Mouse (Mus musculus): ENCODE data around the gene Gm28042. TPM values are rescaled to one million over a fixed set of nuclear protein-coding genes. Genes with fewer than 3 reads are reported as not detected.

Gene Gm28042
- polyA plus RNA-seq (2012; rRNA removed), result 5.3 and 7.9 TPM in 2 replicates

- TF ChIP-seq POLR2A (IDR thresholded peaks at IDR 0.05; ENCODE audit: low read depth, low read length) (peak; percentile 59), CTCF (IDR thresholded peaks at IDR 0.05; ENCODE audit: extremely low read depth, insufficient read depth, insufficient read length, insufficient replicate concordance) (no peak)
- Histone ChIP-seq H3K4me3 (ENCODE audit: extremely low read depth, insufficient read depth, insufficient read length) (peak within 1 kb of the TSS; percentile 91), H3K27ac (ENCODE audit: insufficient read depth, low read length) (peak within 1 kb of the TSS; percentile 90), H3K36me3 (ENCODE audit: control insufficient read depth, insufficient read depth, low read length) (peaks cover 4% of the 10 kb centered on the region), H3K4me1 (ENCODE audit: control insufficient read depth, insufficient read depth, insufficient read length) (peaks cover 10% of the 10 kb centered on the region), H3K27me3 (ENCODE audit: control insufficient read depth, insufficient read depth, low read length) (no peaks in the 10 kb centered on the region)
- WGBS, result 6% methylated on average over 50 of the region's 50 CpGs
- peak; percentile 76 to 92 for DNase-seq (ENCODE audit: low read depth in 1 of 2, low spot score in 2 of 2)
Observed at GRCm38 (mm10) chr2:120026984-120027949, at the start of gene Gm28042, which contains the start of gene Jmjd7. Gene Gm28042, plus strand, starts transcription at chr2:120027493. Gene Jmjd7, plus strand, starts transcription at chr2:120027483.

DNA sequence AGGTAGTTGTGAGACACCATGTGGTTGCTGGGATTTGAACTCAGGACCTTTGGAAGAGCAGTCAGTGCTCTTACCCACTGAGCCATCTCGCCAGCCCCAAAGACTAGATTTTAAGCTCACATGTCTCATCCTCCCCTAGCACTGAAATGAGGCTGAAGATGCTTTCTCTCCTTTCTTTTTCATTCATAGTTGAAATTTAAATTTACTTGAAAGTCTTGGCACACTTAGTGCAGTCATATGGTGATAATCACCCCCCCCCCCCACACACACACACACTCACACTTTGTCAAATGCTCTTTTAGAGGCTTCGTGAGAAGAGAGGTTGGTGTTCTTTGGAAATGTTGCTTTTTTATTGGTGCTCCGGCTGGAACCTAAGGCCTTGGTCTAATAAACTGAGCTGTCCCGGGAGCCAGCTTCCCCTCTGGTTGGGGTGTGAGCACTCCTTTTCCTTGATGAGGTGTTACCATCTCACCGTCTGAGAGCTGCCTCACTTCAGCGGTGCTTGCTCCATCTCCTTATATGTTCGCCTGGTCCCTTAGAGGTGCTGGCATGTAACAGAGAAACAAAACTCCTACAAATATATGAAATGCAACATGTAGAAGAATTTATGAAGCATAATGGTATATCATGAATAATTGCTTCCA is 46.8 kb upstream of the Gm28042 start:
- TF ChIP-seq POLR2A (IDR thresholded peaks at IDR 0.05; ENCODE audit: low read depth, low read length) (no peak), CTCF (IDR thresholded peaks at IDR 0.05; ENCODE audit: extremely low read depth, insufficient read depth, insufficient read length, insufficient replicate concordance) (no peak)
- Histone ChIP-seq H3K4me1 (ENCODE audit: control insufficient read depth, insufficient read depth, insufficient read length) (no peaks in the 10 kb centered on the region), H3K36me3 (ENCODE audit: control insufficient read depth, insufficient read depth, low read length) (no peaks in the 10 kb centered on the region), H3K27me3 (ENCODE audit: control insufficient read depth, insufficient read depth, low read length) (no peaks in the 10 kb centered on the region), H3K27ac (ENCODE audit: insufficient read depth, low read length) (no peak overlapping the region), H3K4me3 (ENCODE audit: extremely low read depth, insufficient read depth, insufficient read length) (no peak overlapping the region)
- no peak for DNase-seq (ENCODE audit: low read depth in 1 of 2, low spot score in 2 of 2)
- 93% methylated on average over 7 of the region's 7 CpGs for WGBS

DNA sequence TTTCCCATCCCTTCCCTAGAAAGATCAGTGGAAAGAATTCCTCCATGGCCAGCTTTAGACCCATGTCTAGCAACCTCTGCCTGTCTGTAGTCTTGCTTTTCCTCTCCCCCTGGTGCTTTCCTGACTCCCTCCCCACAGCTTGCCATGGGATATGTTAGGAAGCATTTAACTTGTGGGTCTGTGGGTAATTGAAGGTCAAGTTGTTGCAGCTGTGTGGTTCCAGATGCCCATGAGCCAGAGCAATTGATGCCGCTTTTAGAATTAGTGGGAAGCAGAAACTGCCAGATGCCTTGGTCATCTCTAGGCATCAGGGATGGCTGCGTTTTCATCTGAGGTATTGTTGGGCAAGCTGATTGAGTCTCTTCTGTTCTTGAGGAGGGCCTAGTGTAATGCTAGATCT is 45.7 kb upstream of the Gm28042 start:
- Histone ChIP-seq H3K27me3 (ENCODE audit: control insufficient read depth, insufficient read depth, low read length) (no peaks in the 10 kb centered on the region), H3K4me3 (ENCODE audit: extremely low read depth, insufficient read depth, insufficient read length) (no peak overlapping the region), H3K36me3 (ENCODE audit: control insufficient read depth, insufficient read depth, low read length) (no peaks in the 10 kb centered on the region), H3K4me1 (ENCODE audit: control insufficient read depth, insufficient read depth, insufficient read length) (no peaks in the 10 kb centered on the region), H3K27ac (ENCODE audit: insufficient read depth, low read length) (no peak overlapping the region)
- TF ChIP-seq CTCF (IDR thresholded peaks at IDR 0.05; ENCODE audit: extremely low read depth, insufficient read depth, insufficient read length, insufficient replicate concordance), result no peak
- TF ChIP-seq POLR2A (IDR thresholded peaks at IDR 0.05; ENCODE audit: low read depth, low read length), result no peak
- 88% methylated on average over 2 of the region's 2 CpGs for whole genome bisulfite sequencing
- no peak for DNase-seq (ENCODE audit: low read depth in 1 of 2, low spot score in 2 of 2)

DNA sequence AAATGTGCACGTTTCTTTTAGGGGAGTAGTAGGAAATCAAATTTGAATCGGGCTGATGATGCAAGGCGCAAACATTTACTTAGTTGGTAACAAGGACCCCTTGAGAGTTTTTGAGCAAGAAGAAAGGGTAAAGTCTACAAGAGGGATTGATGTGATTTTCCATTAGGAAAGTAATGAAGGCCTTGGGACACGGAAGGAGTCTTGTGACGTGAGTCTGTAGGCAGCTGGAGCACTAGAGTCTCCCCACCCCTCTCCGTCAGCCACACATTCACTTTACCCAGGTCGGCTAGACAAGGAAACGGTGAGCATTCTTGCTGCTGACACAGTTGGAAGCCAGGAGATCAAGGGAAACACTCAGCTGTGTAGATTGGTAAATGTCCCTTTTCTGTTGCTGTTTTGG is 41.4 kb upstream of the Gm28042 start:
- no peaks in the 10 kb centered on the region for H3K27me3 ChIP-seq (ENCODE audit: control insufficient read depth, insufficient read depth, low read length)
- no peaks in the 10 kb centered on the region for H3K36me3 ChIP-seq (ENCODE audit: control insufficient read depth, insufficient read depth, low read length)
- no peak overlapping the region for H3K4me3 ChIP-seq (ENCODE audit: extremely low read depth, insufficient read depth, insufficient read length)
- DNase-seq (ENCODE audit: low read depth in 1 of 2, low spot score in 2 of 2), result no peak
- WGBS, result 92% methylated on average over 8 of the region's 8 CpGs
- no peak overlapping the region for H3K27ac ChIP-seq (ENCODE audit: insufficient read depth, low read length)
- no peak for TF ChIP-seq CTCF (IDR thresholded peaks at IDR 0.05; ENCODE audit: extremely low read depth, insufficient read depth, insufficient read length, insufficient replicate concordance)
- no peak for TF ChIP-seq POLR2A (IDR thresholded peaks at IDR 0.05; ENCODE audit: low read depth, low read length)
- no peaks in the 10 kb centered on the region for H3K4me1 ChIP-seq (ENCODE audit: control insufficient read depth, insufficient read depth, insufficient read length)

GRCm38 (mm10) chr2:119986369-119986768 is 40.9 kb upstream of the Gm28042 start:
- H3K36me3 ChIP-seq (ENCODE audit: control insufficient read depth, insufficient read depth, low read length), result no peaks in the 10 kb centered on the region
- 84% methylated on average over 6 of the region's 6 CpGs for WGBS
- H3K4me1 ChIP-seq (ENCODE audit: control insufficient read depth, insufficient read depth, insufficient read length), result no peaks in the 10 kb centered on the region
- no peak overlapping the region for H3K4me3 ChIP-seq (ENCODE audit: extremely low read depth, insufficient read depth, insufficient read length)
- no peaks in the 10 kb centered on the region for H3K27me3 ChIP-seq (ENCODE audit: control insufficient read depth, insufficient read depth, low read length)
- no peak for DNase-seq (ENCODE audit: low read depth in 1 of 2, low spot score in 2 of 2)
- no peak overlapping the region for H3K27ac ChIP-seq (ENCODE audit: insufficient read depth, low read length)
- TF ChIP-seq CTCF (IDR thresholded peaks at IDR 0.05; ENCODE audit: extremely low read depth, insufficient read depth, insufficient read length, insufficient replicate concordance) (no peak), POLR2A (IDR thresholded peaks at IDR 0.05; ENCODE audit: low read depth, low read length) (no peak)

GRCm38 (mm10) chr2:119987441-119987840 is 39.9 kb upstream of the Gm28042 start:
- H3K27me3 ChIP-seq (ENCODE audit: control insufficient read depth, insufficient read depth, low read length), result no peaks in the 10 kb centered on the region
- no peak overlapping the region for H3K4me3 ChIP-seq (ENCODE audit: extremely low read depth, insufficient read depth, insufficient read length)
- no peaks in the 10 kb centered on the region for H3K4me1 ChIP-seq (ENCODE audit: control insufficient read depth, insufficient read depth, insufficient read length)
- no peak for DNase-seq (ENCODE audit: low read depth in 1 of 2, low spot score in 2 of 2)
- H3K36me3 ChIP-seq (ENCODE audit: control insufficient read depth, insufficient read depth, low read length), result no peaks in the 10 kb centered on the region
- TF ChIP-seq CTCF (IDR thresholded peaks at IDR 0.05; ENCODE audit: extremely low read depth, insufficient read depth, insufficient read length, insufficient replicate concordance) (no peak), POLR2A (IDR thresholded peaks at IDR 0.05; ENCODE audit: low read depth, low read length) (no peak)
- H3K27ac ChIP-seq (ENCODE audit: insufficient read depth, low read length), result no peak overlapping the region
- 97% methylated on average over 2 of the region's 2 CpGs for WGBS

Measured in spleen, adult 2 months (tissue).